13 mouse cellular contexts compared by ENCODE assay signal in genomic region chr7:80103335-80103734, GRCm38 (mm10).
"Had no signal": no experiment of that assay in that cellular context is flagged by ENCODE, and none has a peak within 500 bp of the region (broad histone marks: within the 10 kb centered on the region; RNA-seq: fewer than 3 reads in every experiment).

No protein-coding gene starts in this region.

- H3K4me3 ChIP-seq: layer of hippocampus, adult 2 months; limb, embryonic 10.5 days; liver, embryonic 15.5 days; midbrain, embryonic 13.5 days; neural tube, embryonic 12.5 days had no signal

- H3K4me2 ChIP-seq: liver, embryonic 11.5 days; liver, embryonic 15.5 days; midbrain, embryonic 13.5 days; neural tube, embryonic 12.5 days had no signal

- H3K9ac ChIP-seq: liver, embryonic 15.5 days; midbrain, embryonic 13.5 days; neural tube, embryonic 12.5 days had no signal

- H3K27ac ChIP-seq: kidney, postnatal 0 days; layer of hippocampus, adult 2 months; limb, embryonic 10.5 days; liver, embryonic 15.5 days; midbrain, embryonic 13.5 days; neural tube, embryonic 12.5 days had no signal

- ATAC-seq: lung, postnatal 0 days; midbrain, embryonic 13.5 days had no signal

- H3K9me3 ChIP-seq: liver, embryonic 15.5 days; midbrain, embryonic 13.5 days had no signal

- H3K4me1 ChIP-seq: limb, embryonic 10.5 days; midbrain, embryonic 13.5 days; neural tube, embryonic 12.5 days had no signal

- DNase-seq: kidney, postnatal 36 days; lung, adult 2 months; lung, postnatal 36 days; thymus, adult 18-20 months; thymus, postnatal 14 days had no signal

- H3K27me3 ChIP-seq: liver, embryonic 15.5 days; midbrain, embryonic 13.5 days; neural tube, embryonic 12.5 days had no signal
